Mouse (Mus musculus): ENCODE measurements around the gene Slc2a13.

Slc2a13 gene

GRCm38 (mm10) chr15:91279571-91279970, 293.5 kb downstream of the Slc2a13 start:
- no peak for DNase-seq (ENCODE audit: low read depth, low spot score)

- no peak for DNase-seq (ENCODE audit: low read depth, low spot score)
Measured at GRCm38 (mm10) chr15:91275961-91276360, 297.1 kb downstream of the Slc2a13 start.

GRCm38 (mm10) chr15:91268532-91268931, 304.5 kb downstream of the Slc2a13 start:
- no peak for DNase-seq (ENCODE audit: low read depth, low spot score)

GRCm38 (mm10) chr15:91263926-91264325, 309.1 kb downstream of the Slc2a13 start:
- no peak for DNase-seq (ENCODE audit: low read depth, low spot score)

GRCm38 (mm10) chr15:91260578-91260977, 312.5 kb downstream of the Slc2a13 start:
- DNase-seq (ENCODE audit: low read depth, low spot score): no peak

GRCm38 (mm10) chr15:91257140-91257539, 315.9 kb downstream of the Slc2a13 start:
- DNase-seq (ENCODE audit: low read depth, low spot score): no peak

GRCm38 (mm10) chr15:91255308-91255707, 317.8 kb downstream of the Slc2a13 start:
- no peak for DNase-seq (ENCODE audit: low read depth, low spot score)

GRCm38 (mm10) chr15:91252956-91253355, 320.1 kb downstream of the Slc2a13 start:
- DNase-seq (ENCODE audit: low read depth, low spot score): no peak

GRCm38 (mm10) chr15:91251544-91252408, 321.3 kb downstream of the Slc2a13 start:
- DNase-seq (ENCODE audit: low read depth, low spot score): no peak

GRCm38 (mm10) chr15:91250815-91251214, 322.2 kb downstream of the Slc2a13 start:
- no peak for DNase-seq (ENCODE audit: low read depth, low spot score)

GRCm38 (mm10) chr15:91240683-91241335, 332.3 kb downstream of the Slc2a13 start:
- DNase-seq (ENCODE audit: low read depth, low spot score): no peak

GRCm38 (mm10) chr15:91237294-91237693, 335.8 kb downstream of the Slc2a13 start:
- no peak for DNase-seq (ENCODE audit: low read depth, low spot score)

Measured in retina, postnatal 7 days (tissue).